Mouse (Mus musculus) bone marrow, adult 2 months (tissue): ENCODE data around the gene Banf1. TPM values are rescaled to one million over a fixed set of nuclear protein-coding genes. Genes with fewer than 3 reads are reported as not detected.
"Not testable (repeated sequence)": the region's sequence is repeated elsewhere in the genome, so short reads cannot be mapped to it uniquely, and the experiment has no call there.

ENCODE experiments used
- H3K27ac ChIP-seq: fragments of 200-500 bp; 2 replicates; pipeline ENCODE4 v1.5.1; 2012; ENCODE audit warnings: low read depth, mild to moderate bottlenecking, control low read depth, inconsistent platforms, low read length; ENCODE audit not compliant: control insufficient read depth, poor library complexity, insufficient read depth
- H3K4me1 ChIP-seq: fragments of 200-500 bp; 2 replicates; pipeline ENCODE4 v1.6.1; 2011; ENCODE audit warnings: low read length; ENCODE audit not compliant: control insufficient read depth, insufficient read depth
- H3K4me3 ChIP-seq: fragments of 200-500 bp; replicated peaks from 2 replicates; pipeline ENCODE3; 2011; ENCODE audit warnings: mild to moderate bottlenecking, low read depth, low read length, control low read depth; ENCODE audit not compliant: control insufficient read depth
- CTCF ChIP-seq: fragments of 200-500 bp; IDR thresholded peaks from 2 replicates; pipeline ENCODE4 v1.5.1; 2011; ENCODE audit warnings: low read length, control low read depth; ENCODE audit not compliant: control insufficient read depth, insufficient read depth
- POLR2A ChIP-seq: fragments of 200-500 bp; IDR thresholded peaks from 2 replicates; pipeline ENCODE4 v1.6.1; 2011; ENCODE audit warnings: low read depth, mild to moderate bottlenecking, control low read depth, low read length, borderline replicate concordance; ENCODE audit not compliant: control insufficient read depth
- WGBS: fragments of 180-500 bp; shearing (Covaris S2); methylation state at CpG from one replicate; pipeline ENCODE4 v1.1.7; 2018; 5-methylcytosine and 5-hydroxymethylcytosine counted together
- polyA plus RNA-seq: library from polyadenylated mRNA; stranded (reverse); fragments of >200 nt; gene quantifications from 2 replicates; pipeline ENCODE4 v1.2.4, GENCODE M21; 2011; ENCODE audit warnings: low replicate concordance; ENCODE audit not compliant: missing spikeins, insufficient read depth, insufficient read length

Gene Banf1
- polyA plus RNA-seq, 1 experiment: 121 TPM

DNA sequence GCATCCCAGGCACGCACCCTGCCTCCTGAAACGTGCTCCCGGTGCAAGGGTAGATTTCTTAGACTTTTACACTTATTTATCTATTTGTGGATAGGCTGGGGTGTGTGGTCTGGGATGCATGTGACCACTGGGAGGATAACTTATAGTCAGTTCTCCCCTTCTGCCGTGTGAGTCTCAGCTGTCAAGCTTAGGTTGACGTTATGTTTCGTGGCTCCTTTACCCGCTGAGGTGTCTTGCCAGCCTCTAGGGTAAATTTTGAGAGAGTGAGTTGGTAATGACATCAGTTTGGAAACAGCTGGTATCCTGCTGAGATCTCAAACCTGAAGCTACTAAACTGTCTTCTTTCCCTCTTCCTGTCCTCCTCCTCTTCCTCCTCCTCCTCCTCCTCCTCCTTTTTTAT is 39.0 kb upstream of the Banf1 start:
- 10% methylated on average over 7 of the region's 7 CpGs for WGBS
- Histone ChIP-seq H3K27ac (peak overlapping the region; percentile 71), H3K4me1 (peaks cover 6% of the 10 kb centered on the region), H3K4me3 (peak overlapping the region; percentile 49)
- TF ChIP-seq POLR2A: no peak
- no peak for TF ChIP-seq CTCF

DNA sequence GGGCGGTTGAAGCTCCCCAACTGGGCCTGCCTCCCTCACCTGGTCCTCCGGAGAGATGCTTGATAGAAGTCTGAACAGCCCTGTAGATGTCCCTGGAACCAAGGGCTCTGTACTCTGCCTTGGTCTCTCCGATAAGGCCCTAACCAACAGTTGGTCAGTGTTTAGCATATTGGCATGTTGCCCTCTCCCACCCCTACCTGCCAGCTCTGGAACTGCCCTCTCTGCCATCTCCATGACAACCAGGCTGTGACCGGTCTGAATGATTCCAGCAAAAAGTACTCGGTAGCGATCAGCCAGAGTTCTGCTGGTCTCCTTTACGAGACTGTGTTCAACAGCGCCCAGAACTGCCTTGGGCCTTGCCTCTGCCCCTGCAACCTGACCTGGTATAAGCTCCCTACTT is 35.3 kb upstream of the Banf1 start, which contains the start of gene Tsga10ip:
Tsga10ip (minus strand) TSS at position 234 of the 400 bp plus-strand sequence.
- Histone ChIP-seq H3K4me3 (no peak within 1 kb of the TSS), H3K4me1 (peaks cover 2% of the 10 kb centered on the region; the same call in 1 of the 2 replicates), H3K27ac (no peak within 1 kb of the TSS)
- no peak for TF ChIP-seq POLR2A
- TF ChIP-seq CTCF: no peak
- 88% methylated on average over 8 of the region's 8 CpGs for WGBS

- H3K4me1 ChIP-seq, H3K4me3 ChIP-seq: not testable (repeated sequence)
- WGBS: 75% methylated on average over 4 of the region's 4 CpGs
Measured at GRCm38 (mm10) chr19:5401073-5401472, 34.1 kb upstream of the Banf1 start.

GRCm38 (mm10) chr19:5395371-5395770 is 28.4 kb upstream of the Banf1 start:
- TF ChIP-seq POLR2A: no peak
- no peak for TF ChIP-seq CTCF
- H3K27ac ChIP-seq: no peak overlapping the region
- H3K4me1 ChIP-seq: no peaks in the 10 kb centered on the region
- WGBS: 82% methylated on average over 4 of the region's 4 CpGs
- no peak overlapping the region for H3K4me3 ChIP-seq

More at GRCm38 (mm10) chr19:5401073-5401472, 34.1 kb upstream of the Banf1 start:
- not testable (repeated sequence) for H3K27ac ChIP-seq

GRCm38 (mm10) chr19:5394168-5394567 is 27.2 kb upstream of the Banf1 start:
- no peak overlapping the region for H3K27ac ChIP-seq
- WGBS: 83% methylated on average over 10 of the region's 10 CpGs
- H3K4me1 ChIP-seq: no peaks in the 10 kb centered on the region; the same call in 1 of the 2 replicates
- H3K4me3 ChIP-seq: no peak overlapping the region
- no peak for TF ChIP-seq POLR2A

- Histone ChIP-seq H3K4me3 (no peak overlapping the region), H3K4me1 (no peaks in the 10 kb centered on the region; the same call in 1 of the 2 replicates), H3K27ac (no peak overlapping the region)
- TF ChIP-seq CTCF (no peak), POLR2A (no peak)
- 49% methylated on average over 4 of the region's 4 CpGs for WGBS
Measured at GRCm38 (mm10) chr19:5392892-5393291, 25.9 kb upstream of the Banf1 start.

- no peak for TF ChIP-seq CTCF
- TF ChIP-seq POLR2A: no peak
- 70% methylated on average over 8 of the region's 8 CpGs for WGBS
- H3K27ac ChIP-seq: peak overlapping the region; percentile 90
Measured at GRCm38 (mm10) chr19:5390416-5390815, 23.4 kb upstream of the Banf1 start.

DNA sequence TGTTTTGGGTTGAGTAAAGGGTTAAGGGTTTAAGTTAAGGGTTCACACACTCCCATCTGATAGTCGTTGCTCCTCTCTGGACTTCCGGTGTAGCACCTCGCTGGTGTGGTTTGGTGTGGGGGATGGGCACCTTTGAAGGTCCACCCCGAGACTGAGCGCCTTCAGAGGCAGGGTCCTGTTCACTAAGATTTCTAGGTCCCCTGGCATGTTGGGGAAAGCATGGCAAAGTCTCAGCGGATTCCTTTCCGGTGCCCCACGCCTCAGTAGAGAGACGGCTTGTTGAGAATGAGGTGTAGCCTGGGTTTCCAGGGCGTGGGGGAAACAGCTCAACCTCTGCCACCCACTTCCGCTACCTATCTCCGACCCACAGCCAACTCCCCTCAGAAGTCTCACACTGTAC is 22.7 kb upstream of the Banf1 start:
- under 1% methylated on average over 12 of the region's 12 CpGs for WGBS
- TF ChIP-seq POLR2A: peak; percentile 48; the same call in 1 of the 2 replicates
- no peak for TF ChIP-seq CTCF
- peak overlapping the region; percentile 90 for H3K27ac ChIP-seq
- H3K4me1 ChIP-seq: peaks cover 1% of the 10 kb centered on the region; the same call in 1 of the 2 replicates
- peak overlapping the region; percentile 68 for H3K4me3 ChIP-seq

More at GRCm38 (mm10) chr19:5390416-5390815, 23.4 kb upstream of the Banf1 start:
- Histone ChIP-seq H3K4me1 (peaks cover 1% of the 10 kb centered on the region; the same call in 1 of the 2 replicates), H3K4me3 (peak overlapping the region; percentile 19)
